Mouse (Mus musculus): ENCODE results near the gene B3gnt3. TPM values are rescaled to one million over a fixed set of nuclear protein-coding genes. Genes with fewer than 3 reads are reported as not detected.

The B3gnt3 gene
- polyA plus RNA-seq, 1 experiment from 2014 or later, result 0.56 TPM

DNA sequence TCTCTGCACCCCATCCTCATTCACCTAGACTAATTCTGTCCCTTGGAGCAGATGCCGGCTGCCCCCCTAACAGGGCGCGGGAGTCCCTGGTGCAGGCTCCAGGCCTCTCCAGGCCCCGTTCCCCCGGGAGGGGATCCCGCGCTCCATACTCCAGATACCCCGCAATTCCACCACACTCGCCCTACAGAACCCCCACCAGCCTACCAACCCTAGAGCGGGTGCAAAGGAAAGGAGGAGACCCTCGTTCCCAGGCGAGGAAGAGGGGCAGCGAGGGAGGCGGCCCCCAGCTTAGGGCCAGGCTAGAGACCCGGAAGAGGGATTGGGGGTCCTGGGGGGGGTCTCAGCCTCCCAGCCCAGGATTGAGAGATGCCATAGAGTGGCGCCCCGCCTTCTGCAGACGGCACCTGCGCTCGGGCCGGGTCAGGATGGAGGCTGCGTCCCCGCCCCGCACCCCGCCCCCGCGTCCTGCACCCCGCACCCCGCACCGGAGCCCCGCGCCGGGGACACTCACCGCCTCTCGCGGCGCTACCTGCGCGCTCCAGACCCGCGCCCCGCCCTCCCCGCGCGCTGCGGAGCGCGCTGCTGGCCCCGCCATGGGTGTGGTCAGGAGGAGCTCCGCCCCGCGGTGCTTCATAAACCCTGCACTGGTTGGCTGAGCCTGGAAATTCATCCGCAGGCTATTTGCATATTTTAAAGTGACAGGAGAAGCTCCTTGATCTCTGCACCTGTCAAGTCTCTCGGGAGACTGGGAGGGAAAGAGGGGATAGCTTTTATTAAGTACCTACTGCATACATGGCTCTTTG is 23.7 kb upstream of the B3gnt3 start, which contains the start of gene Fcho1:
Gene Fcho1, minus strand, starts transcription at position 595 of the 803 bp plus-strand sequence.
- Histone ChIP-seq H3K4me3 (replicated peaks) (peak within 1 kb of the TSS; percentile 79), H3K4me1 (peaks cover 61% of the 10 kb centered on the region), H3K9ac (replicated peaks) (peak within 1 kb of the TSS; percentile 85), H3K9me3 (replicated peaks) (no peaks in the 10 kb centered on the region), H3K4me2 (peak within 1 kb of the TSS; percentile 80), H3K36me3 (no peaks in the 10 kb centered on the region), H3K27ac (replicated peaks) (peak within 1 kb of the TSS; percentile 71), H3K27me3 (replicated peaks) (no peaks in the 10 kb centered on the region)
- ATAC-seq (ENCODE audit: low FRiP score), result peak; percentile 84
- WGBS, result under 1% methylated on average over 39 of the region's 54 CpGs

DNA sequence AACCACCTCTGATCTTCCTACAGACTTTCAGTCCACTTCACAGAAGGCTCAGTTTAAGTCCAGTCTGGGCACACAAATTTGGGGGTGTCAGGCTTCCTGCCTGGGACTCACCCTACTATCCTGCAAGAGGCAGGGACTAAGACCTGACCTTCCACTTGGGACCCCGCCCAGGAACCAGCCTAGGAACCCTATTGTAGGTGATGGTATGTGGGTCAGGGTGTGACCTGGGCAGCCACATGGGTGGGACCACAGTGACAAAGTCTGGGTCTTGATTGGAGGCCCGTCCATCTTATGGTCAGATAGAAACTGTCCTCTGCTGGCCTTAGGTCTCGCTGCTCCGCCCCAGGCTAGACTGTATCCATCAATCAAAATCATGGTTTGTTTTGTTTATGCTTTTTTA is 22.8 kb upstream of the B3gnt3 start:
- H3K4me2 ChIP-seq, result peak overlapping the region; percentile 80
- H3K9me3 ChIP-seq (replicated peaks), result no peaks in the 10 kb centered on the region
- 64% methylated on average over 4 of the region's 4 CpGs for WGBS
- H3K36me3 ChIP-seq, result no peaks in the 10 kb centered on the region
- ATAC-seq (ENCODE audit: low FRiP score), result no peak
- peak overlapping the region; percentile 85 for H3K9ac ChIP-seq (replicated peaks)
- no peak overlapping the region for H3K27ac ChIP-seq (replicated peaks)
- peaks cover 69% of the 10 kb centered on the region for H3K4me1 ChIP-seq
- no peaks in the 10 kb centered on the region for H3K27me3 ChIP-seq (replicated peaks)
- peak overlapping the region; percentile 79 for H3K4me3 ChIP-seq (replicated peaks)

DNA sequence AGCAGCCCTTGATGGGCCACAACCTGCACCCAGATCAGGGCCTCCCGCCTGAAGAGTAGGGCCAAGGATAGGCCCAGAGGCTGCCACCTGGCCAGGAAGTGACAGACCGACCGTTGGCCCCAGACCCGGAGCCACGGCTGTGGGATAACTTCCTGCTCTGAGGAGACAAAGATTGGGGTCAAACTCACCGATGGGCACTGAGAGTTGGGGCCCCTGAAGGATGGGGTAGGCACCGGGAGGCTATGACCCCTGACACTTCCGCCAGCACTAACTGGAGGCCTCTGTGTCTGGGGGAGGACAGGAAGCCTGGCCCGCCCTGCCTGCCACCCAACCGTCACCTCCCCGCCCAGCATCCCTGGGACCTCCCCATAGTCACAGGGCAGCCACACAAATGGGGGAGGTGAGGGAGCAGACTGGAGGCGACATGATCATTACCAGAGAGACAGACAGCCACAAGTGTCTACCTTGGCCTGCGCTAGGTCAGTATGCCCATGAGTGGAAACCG is 21.5 kb upstream of the B3gnt3 start:
- ATAC-seq (ENCODE audit: low FRiP score), result no peak
- Histone ChIP-seq H3K9ac (replicated peaks) (no peak overlapping the region), H3K27me3 (replicated peaks) (no peaks in the 10 kb centered on the region), H3K27ac (replicated peaks) (no peak overlapping the region), H3K9me3 (replicated peaks) (no peaks in the 10 kb centered on the region), H3K4me2 (no peak overlapping the region), H3K4me3 (replicated peaks) (no peak overlapping the region), H3K36me3 (peaks cover 2% of the 10 kb centered on the region; the same call in 1 of the 2 replicates), H3K4me1 (peaks cover 71% of the 10 kb centered on the region)
- 73% methylated on average over 14 of the region's 14 CpGs for WGBS

DNA sequence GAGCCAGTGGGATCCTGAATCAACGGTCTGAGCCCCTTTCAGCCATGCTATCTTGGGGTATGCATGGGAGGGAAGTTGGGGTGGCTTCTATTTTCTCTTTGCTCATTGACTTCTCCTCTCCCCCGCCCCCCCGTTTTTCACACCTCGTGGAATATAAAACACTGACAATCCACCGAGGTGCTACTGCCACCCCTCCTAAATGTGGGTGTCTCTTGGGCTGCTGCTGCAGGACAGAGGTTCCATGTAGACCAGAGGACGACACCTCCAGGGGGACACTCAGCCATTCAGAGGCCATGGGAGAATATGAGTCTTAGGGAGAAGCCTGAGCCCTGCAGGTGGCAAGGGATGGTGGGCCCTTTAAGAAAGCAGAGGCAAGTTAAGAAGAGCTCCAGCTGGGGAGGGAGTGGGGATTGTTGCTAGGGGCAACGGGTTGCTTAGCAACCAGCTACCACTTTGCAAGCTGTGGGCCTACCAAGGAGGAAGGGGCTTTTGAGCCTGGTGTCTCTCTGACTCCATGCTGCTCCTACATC is 18.4 kb upstream of the B3gnt3 start:
- 21% methylated on average over 7 of the region's 7 CpGs for WGBS
- ATAC-seq (ENCODE audit: low FRiP score), result peak; percentile 80
- H3K4me1 ChIP-seq, result peaks cover 66% of the 10 kb centered on the region
- H3K4me2 ChIP-seq, result peak overlapping the region; percentile 38
- peak overlapping the region; percentile 71 for H3K27ac ChIP-seq (replicated peaks)
- 0 out of 2 replicates have a peak overlapping the region, but pooled peaks have one; percentile 6 for H3K9ac ChIP-seq (replicated peaks)
- no peaks in the 10 kb centered on the region for H3K9me3 ChIP-seq (replicated peaks)
- H3K27me3 ChIP-seq (replicated peaks), result no peaks in the 10 kb centered on the region
- H3K4me3 ChIP-seq (replicated peaks), result no peak overlapping the region
- peaks cover 30% of the 10 kb centered on the region for H3K36me3 ChIP-seq

DNA sequence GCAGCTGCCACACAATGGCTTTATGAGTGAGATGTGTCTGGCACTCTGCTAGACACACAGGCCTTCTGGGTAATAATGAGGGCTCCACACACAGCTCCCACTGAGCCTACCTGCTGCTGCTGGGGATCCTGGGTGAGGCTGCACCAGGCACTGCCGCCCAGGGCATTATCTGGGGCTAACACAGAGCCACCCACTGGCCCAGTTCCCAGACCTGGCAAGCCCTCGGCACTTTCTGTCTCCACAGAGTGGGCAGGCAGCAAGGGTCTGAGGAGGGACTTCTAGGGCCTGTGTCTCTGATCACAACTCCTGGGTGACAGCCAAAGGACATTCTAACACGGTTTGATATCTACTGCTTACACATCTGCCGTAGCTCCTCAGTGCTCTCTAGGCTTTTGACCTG is 17.6 kb upstream of the B3gnt3 start:
- Histone ChIP-seq H3K36me3 (peaks cover 38% of the 10 kb centered on the region), H3K27me3 (replicated peaks) (no peaks in the 10 kb centered on the region), H3K27ac (replicated peaks) (peak overlapping the region; percentile 71), H3K9ac (replicated peaks) (no peak overlapping the region), H3K4me1 (peaks cover 59% of the 10 kb centered on the region), H3K4me3 (replicated peaks) (no peak overlapping the region), H3K9me3 (replicated peaks) (no peaks in the 10 kb centered on the region), H3K4me2 (peak overlapping the region; percentile 38; the same call in 1 of the 2 replicates)
- WGBS, result 37% methylated on average over 4 of the region's 4 CpGs
- ATAC-seq (ENCODE audit: low FRiP score), result peak; percentile 6; the same call in 1 of the 2 replicates

DNA sequence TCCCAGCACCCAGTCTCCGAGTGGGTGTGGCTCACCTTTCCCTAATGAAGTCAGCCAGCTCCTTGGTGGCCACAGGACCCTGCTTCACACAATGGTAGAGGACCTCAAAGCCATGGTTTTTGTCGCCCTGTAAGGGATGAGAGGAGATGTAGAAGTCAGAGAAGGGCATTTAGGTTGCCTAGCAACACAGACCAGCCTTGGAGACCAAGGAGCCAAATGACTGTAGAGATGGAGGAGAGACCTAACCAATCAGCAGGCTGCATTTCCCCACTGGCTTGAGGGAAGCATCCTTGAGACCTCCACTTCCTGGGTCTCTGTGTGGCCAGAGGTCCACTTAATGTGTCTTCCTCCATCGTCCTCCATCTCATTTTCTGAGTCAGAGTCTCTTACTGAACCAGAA is 16.7 kb upstream of the B3gnt3 start:
- Histone ChIP-seq H3K4me2 (no peak overlapping the region), H3K36me3 (peaks cover 43% of the 10 kb centered on the region), H3K9me3 (replicated peaks) (no peaks in the 10 kb centered on the region), H3K9ac (replicated peaks) (no peak overlapping the region), H3K27ac (replicated peaks) (0 out of 2 replicates have a peak overlapping the region, but pooled peaks have one; percentile 71), H3K4me3 (replicated peaks) (no peak overlapping the region), H3K27me3 (replicated peaks) (no peaks in the 10 kb centered on the region), H3K4me1 (peaks cover 53% of the 10 kb centered on the region)
- 24% methylated on average over 3 of the region's 3 CpGs for WGBS
- ATAC-seq (ENCODE audit: low FRiP score), result no peak

DNA sequence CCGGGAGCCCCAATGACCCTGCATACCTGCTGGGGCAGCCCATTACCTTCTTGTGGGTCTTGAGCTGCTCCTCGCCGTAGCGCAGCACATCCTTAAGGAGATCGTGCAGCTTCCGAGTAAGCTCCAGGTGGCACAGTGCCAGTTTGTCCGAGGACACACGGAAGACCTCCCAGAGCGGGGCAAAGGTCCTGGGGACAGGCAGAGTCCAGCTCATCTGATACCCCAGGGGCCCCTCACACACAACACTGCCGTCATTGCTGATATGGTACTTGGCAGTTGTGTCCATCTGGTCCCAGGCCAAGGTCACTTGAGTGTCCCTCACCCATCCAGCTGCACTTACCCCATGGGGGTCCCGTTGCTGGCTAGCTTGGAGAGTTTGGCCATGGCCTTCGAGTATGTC is 15.5 kb upstream of the B3gnt3 start:
- whole genome bisulfite sequencing, result 86% methylated on average over 12 of the region's 12 CpGs
- H3K27me3 ChIP-seq (replicated peaks), result no peaks in the 10 kb centered on the region
- no peak overlapping the region for H3K27ac ChIP-seq (replicated peaks)
- H3K4me1 ChIP-seq, result peaks cover 41% of the 10 kb centered on the region
- no peaks in the 10 kb centered on the region for H3K9me3 ChIP-seq (replicated peaks)
- no peak for ATAC-seq (ENCODE audit: low FRiP score)
- H3K36me3 ChIP-seq, result peaks cover 51% of the 10 kb centered on the region
- H3K4me3 ChIP-seq (replicated peaks), result no peak overlapping the region
- H3K4me2 ChIP-seq, result no peak overlapping the region
- H3K9ac ChIP-seq (replicated peaks), result no peak overlapping the region

DNA sequence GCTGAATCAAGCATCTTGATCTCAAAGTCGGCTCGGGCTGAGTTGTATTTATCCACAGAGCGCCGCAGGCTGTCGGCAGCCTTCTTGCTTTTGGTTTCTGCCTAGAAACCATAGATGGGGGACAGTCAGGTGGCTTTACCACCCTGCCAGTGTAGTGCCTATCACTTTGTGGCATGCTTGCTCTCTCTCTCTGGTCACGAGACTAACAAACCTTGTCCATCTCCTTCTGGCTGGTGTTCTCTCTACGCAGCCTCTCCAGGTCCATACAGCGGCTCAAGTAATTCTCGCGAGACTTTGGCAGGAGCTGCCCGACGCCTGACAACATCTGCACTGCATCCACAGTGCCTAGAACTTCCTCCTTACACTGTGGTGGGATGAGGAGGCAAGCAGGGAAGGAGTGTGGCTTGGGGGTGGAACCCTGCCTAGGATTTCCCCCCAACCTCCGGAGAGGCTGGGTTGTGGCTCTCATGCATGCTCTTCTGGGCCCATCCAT is 15.0 kb upstream of the B3gnt3 start:
- Histone ChIP-seq H3K27ac (replicated peaks) (no peak overlapping the region), H3K9me3 (replicated peaks) (no peaks in the 10 kb centered on the region), H3K36me3 (peaks cover 56% of the 10 kb centered on the region), H3K4me1 (peaks cover 38% of the 10 kb centered on the region), H3K4me2 (no peak overlapping the region), H3K4me3 (replicated peaks) (no peak overlapping the region), H3K9ac (replicated peaks) (no peak overlapping the region), H3K27me3 (replicated peaks) (no peaks in the 10 kb centered on the region)
- WGBS, result 91% methylated on average over 13 of the region's 13 CpGs
- ATAC-seq (ENCODE audit: low FRiP score), result no peak

DNA sequence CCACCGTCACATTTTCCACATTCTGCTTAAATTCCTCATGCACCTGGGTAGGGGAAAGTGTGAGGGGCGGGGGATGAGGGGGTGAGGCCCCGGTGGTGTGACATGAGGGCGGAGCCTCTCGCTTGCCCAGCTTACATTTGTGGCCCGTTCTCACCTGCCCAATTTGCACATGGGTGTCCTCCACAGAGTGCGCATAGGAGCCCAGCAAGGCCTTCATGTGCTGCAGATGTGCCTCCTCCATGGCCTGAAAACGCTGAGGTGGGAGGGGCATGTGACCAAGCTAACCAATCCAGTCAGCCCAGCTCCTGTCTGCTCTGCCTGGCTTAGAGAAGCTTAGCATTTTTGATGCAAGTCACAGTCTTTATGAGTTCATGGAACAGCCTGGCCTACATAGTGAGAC is 13.9 kb upstream of the B3gnt3 start:
- Histone ChIP-seq H3K9ac (replicated peaks) (no peak overlapping the region), H3K9me3 (replicated peaks) (no peaks in the 10 kb centered on the region), H3K4me2 (no peak overlapping the region), H3K27me3 (replicated peaks) (no peaks in the 10 kb centered on the region), H3K4me3 (replicated peaks) (no peak overlapping the region), H3K27ac (replicated peaks) (no peak overlapping the region), H3K4me1 (peaks cover 27% of the 10 kb centered on the region), H3K36me3 (peaks cover 60% of the 10 kb centered on the region)
- no peak for ATAC-seq (ENCODE audit: low FRiP score)
- WGBS, result 54% methylated on average over 8 of the region's 8 CpGs

DNA sequence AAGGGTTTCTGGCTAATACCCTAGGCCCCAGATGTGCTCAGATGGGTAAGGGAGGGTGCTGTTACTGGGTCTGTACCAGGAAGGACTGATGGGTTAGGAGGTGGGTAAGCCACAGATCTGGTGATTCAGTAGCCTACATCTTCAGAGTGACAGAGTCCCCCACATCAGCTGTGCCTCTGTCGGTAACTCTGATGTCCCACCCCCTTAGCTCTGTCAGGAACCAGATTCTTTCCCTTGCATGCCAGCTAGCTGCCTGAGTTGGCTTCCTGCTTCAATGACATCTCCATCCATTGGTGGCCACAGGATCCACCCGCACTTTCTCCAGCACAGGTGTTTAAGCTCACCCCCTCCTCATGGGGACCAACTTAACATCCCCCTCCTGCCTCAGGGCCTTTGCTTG is 10.0 kb upstream of the B3gnt3 start:
- no peak for ATAC-seq (ENCODE audit: low FRiP score)
- Histone ChIP-seq H3K4me3 (replicated peaks) (no peak overlapping the region), H3K4me1 (peaks cover 9% of the 10 kb centered on the region), H3K36me3 (peaks cover 48% of the 10 kb centered on the region), H3K27ac (replicated peaks) (no peak overlapping the region), H3K27me3 (replicated peaks) (peaks cover 21% of the 10 kb centered on the region), H3K4me2 (no peak overlapping the region), H3K9ac (replicated peaks) (no peak overlapping the region), H3K9me3 (replicated peaks) (no peaks in the 10 kb centered on the region)
- 90% methylated on average over 2 of the region's 2 CpGs for WGBS

DNA sequence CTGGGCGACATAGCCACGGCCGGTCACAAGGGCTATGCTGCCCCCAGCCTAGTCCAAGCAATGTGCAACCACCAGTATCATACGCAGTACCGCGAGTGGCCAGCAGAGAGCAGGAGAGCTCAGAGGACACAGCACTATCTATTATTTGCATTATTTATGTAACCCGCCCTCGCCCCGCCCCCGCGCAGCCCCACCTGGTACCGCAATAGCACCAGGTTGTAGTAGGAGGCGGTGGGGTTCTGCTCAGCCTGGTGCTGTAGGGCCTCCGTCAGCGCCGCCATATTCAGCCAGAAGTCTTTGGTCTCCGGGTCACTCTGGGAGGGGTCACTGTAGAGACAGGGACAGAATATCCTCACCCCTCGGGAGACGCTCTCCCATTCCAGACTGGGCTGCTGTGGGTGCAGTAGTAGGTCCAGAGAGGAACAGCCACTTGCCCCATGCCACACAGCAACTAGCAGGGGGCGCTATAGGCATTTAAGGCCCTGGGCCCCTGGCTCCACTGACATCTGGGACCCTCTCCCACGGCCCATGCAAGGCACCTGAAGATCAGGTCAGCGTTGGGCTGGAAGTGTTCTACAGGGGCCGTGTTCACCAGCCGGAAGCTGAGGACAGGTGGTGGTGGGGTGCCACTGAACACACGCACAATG is 8.3 kb upstream of the B3gnt3 start:
- H3K9ac ChIP-seq (replicated peaks), result no peak overlapping the region; the same call in 1 of the 2 replicates
- peaks cover 34% of the 10 kb centered on the region for H3K36me3 ChIP-seq
- WGBS, result 18% methylated on average over 25 of the region's 25 CpGs

More for the DNA sequence above, 8.3 kb upstream of the B3gnt3 start:
- peak; percentile 62 for ATAC-seq (ENCODE audit: low FRiP score)
- peaks cover 9% of the 10 kb centered on the region for H3K4me1 ChIP-seq
- H3K4me2 ChIP-seq, result peak overlapping the region; percentile 48
- H3K4me3 ChIP-seq (replicated peaks), result 0 out of 2 replicates have a peak overlapping the region, but pooled peaks have one; percentile 8
- no peak overlapping the region for H3K27ac ChIP-seq (replicated peaks)
- H3K9me3 ChIP-seq (replicated peaks), result no peaks in the 10 kb centered on the region
- H3K27me3 ChIP-seq (replicated peaks), result peaks cover 27% of the 10 kb centered on the region

Data from neural tube, embryonic 15.5 days (tissue).